Mouse (Mus musculus): ENCODE measurements around the gene Abcc1. TPM values are rescaled to one million over a fixed set of nuclear protein-coding genes. Genes with fewer than 3 reads are reported as not detected.

Gene Abcc1
- polyA plus RNA-seq, 1 experiment = 3.7 TPM

DNA sequence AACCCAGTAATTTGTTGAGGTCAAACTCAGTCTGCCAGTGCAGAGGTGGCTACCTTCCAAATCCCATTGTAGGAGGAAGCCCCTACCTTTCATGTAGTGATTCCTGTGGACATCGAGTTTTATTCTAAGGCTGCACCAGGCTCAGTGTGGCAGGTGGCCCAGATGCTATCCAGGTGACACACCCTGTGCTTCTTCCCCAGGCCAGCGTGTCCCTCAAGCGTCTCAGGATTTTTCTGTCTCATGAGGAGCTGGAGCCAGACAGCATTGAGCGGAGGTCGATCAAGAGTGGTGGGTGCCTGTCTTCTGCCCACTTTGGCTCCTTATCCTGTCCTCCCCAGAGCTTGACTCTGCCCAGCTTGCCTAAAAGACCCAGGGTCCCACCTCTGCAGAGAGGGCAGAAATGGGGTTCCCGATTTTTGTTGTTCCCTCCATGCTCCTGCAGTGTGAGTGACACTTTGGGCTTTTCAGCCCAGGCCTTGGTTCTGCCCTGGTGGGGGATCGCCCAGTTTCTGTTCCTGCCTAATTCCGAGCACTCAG, 76.2 kb downstream of the Abcc1 start:
- 91% methylated on average over 8 of the region's 8 CpGs for WGBS

DNA sequence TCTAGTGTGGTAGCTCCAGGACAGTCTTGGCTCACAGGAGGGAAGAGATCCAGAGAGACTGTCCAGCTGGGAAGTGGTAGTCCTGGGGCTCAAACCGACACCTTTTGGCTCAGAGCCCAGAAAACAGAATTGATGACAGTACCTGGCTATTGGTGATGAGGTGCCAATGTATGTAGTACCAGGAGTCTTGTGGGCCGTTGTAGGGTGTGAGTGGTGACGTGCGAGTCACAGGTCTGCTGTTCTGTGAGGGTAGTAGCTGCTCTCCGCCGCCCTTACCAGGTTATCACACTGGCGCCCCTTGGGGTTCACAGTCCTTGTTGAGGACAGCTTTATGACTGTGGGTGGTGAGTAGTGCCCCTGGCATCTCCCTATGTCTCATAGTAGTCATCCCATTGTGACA, 77.2 kb downstream of the Abcc1 start:
- Histone ChIP-seq H3K4me3 (ENCODE audit: low read depth, low read length) (no peak overlapping the region), H3K27me3 (ENCODE audit: control insufficient read depth, insufficient read depth, low read length) (no peaks in the 10 kb centered on the region), H3K4me1 (ENCODE audit: control insufficient read depth, insufficient read depth, insufficient read length, low read length) (no peaks in the 10 kb centered on the region), H3K36me3 (ENCODE audit: control insufficient read depth, insufficient read depth, low read length) (peaks cover 5% of the 10 kb centered on the region), H3K27ac (ENCODE audit: insufficient read depth, low read depth, low read length) (no peak overlapping the region)
- WGBS = 78% methylated on average over 7 of the region's 7 CpGs
- TF ChIP-seq CTCF (IDR thresholded peaks at IDR 0.05; ENCODE audit: extremely low read depth, insufficient read length, insufficient replicate concordance, low read depth, low read length) (no peak), POLR2A (IDR thresholded peaks at IDR 0.05; ENCODE audit: low read depth, low read length) (no peak)

More for the DNA sequence above, 76.2 kb downstream of the Abcc1 start:
- no peak overlapping the region for H3K27ac ChIP-seq (ENCODE audit: insufficient read depth, low read depth, low read length)
- no peak for TF ChIP-seq CTCF (IDR thresholded peaks at IDR 0.05; ENCODE audit: extremely low read depth, insufficient read length, insufficient replicate concordance, low read depth, low read length)
- TF ChIP-seq POLR2A (IDR thresholded peaks at IDR 0.05; ENCODE audit: low read depth, low read length) = no peak
- no peak overlapping the region for H3K4me3 ChIP-seq (ENCODE audit: low read depth, low read length)
- H3K36me3 ChIP-seq (ENCODE audit: control insufficient read depth, insufficient read depth, low read length) = peaks cover 1% of the 10 kb centered on the region
- no peaks in the 10 kb centered on the region for H3K4me1 ChIP-seq (ENCODE audit: control insufficient read depth, insufficient read depth, insufficient read length, low read length)
- no peaks in the 10 kb centered on the region for H3K27me3 ChIP-seq (ENCODE audit: control insufficient read depth, insufficient read depth, low read length)

DNA sequence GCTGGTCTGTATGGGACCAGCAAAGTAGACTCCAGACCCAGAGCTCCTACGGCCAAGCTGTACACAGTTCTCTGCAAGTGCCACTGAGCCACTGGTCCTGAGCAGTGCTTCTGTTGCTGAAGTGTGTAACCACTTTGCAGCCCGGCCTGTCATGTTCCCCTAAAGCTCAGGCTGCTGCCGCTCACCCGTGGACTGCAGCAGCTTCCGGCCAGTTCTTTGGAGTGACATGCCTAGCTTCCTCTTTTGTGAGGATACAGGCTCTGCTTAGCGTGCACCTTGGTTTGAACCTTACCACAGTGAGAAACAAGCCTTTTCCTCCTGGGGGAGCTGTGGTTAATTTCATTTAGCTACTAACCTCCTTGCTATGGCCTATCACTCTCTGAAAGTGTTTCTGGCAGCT, 77.7 kb downstream of the Abcc1 start:
- H3K36me3 ChIP-seq (ENCODE audit: control insufficient read depth, insufficient read depth, low read length) = peaks cover 5% of the 10 kb centered on the region
- H3K27ac ChIP-seq (ENCODE audit: insufficient read depth, low read depth, low read length) = no peak overlapping the region
- 86% methylated on average over 6 of the region's 6 CpGs for WGBS
- H3K27me3 ChIP-seq (ENCODE audit: control insufficient read depth, insufficient read depth, low read length) = no peaks in the 10 kb centered on the region
- H3K4me1 ChIP-seq (ENCODE audit: control insufficient read depth, insufficient read depth, insufficient read length, low read length) = no peaks in the 10 kb centered on the region
- no peak overlapping the region for H3K4me3 ChIP-seq (ENCODE audit: low read depth, low read length)
- TF ChIP-seq POLR2A (IDR thresholded peaks at IDR 0.05; ENCODE audit: low read depth, low read length) = no peak
- no peak for TF ChIP-seq CTCF (IDR thresholded peaks at IDR 0.05; ENCODE audit: extremely low read depth, insufficient read length, insufficient replicate concordance, low read depth, low read length)

DNA sequence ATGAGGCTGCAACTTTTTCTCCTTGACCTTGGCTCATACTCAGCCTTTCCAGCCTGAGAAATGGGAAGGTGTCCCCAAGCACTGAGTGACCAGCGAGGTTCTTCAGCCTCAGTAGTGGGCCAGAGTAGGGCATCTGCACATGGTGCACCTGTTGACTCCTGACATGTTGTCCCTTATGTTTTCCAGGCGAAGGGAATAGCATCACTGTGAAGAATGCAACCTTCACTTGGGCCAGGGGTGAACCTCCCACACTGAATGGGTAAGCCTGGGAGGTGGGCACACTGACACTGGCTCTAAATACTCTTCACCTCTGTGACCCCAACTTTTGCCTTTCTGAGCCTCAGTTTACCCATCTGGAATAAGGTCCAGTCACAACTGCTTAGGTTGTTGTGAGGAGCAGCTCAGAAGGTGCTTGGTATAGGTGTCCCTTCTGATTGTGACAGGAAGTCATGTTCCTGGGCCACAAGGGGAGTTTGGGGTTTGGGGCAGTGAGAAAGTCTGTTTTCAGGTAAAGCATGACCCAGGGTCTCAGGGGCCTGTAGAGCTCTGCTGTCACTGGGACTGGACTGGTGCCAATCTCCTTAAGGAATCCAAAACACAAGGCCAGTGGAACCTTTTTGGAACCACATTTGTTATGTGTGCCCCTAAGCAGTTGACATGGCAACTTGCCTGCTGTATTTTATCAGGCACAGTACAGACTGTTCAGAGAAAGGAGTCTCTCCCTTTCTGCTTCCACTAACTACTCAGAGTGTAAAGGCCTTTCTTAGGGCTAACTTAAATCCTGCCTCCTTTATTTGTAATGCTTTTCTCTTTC, 78.7 kb downstream of the Abcc1 start:
- Histone ChIP-seq H3K36me3 (ENCODE audit: control insufficient read depth, insufficient read depth, low read length) (peaks cover 6% of the 10 kb centered on the region), H3K27me3 (ENCODE audit: control insufficient read depth, insufficient read depth, low read length) (no peaks in the 10 kb centered on the region)
- TF ChIP-seq POLR2A (IDR thresholded peaks at IDR 0.05; ENCODE audit: low read depth, low read length) (no peak), CTCF (IDR thresholded peaks at IDR 0.05; ENCODE audit: extremely low read depth, insufficient read length, insufficient replicate concordance, low read depth, low read length) (no peak)

DNA sequence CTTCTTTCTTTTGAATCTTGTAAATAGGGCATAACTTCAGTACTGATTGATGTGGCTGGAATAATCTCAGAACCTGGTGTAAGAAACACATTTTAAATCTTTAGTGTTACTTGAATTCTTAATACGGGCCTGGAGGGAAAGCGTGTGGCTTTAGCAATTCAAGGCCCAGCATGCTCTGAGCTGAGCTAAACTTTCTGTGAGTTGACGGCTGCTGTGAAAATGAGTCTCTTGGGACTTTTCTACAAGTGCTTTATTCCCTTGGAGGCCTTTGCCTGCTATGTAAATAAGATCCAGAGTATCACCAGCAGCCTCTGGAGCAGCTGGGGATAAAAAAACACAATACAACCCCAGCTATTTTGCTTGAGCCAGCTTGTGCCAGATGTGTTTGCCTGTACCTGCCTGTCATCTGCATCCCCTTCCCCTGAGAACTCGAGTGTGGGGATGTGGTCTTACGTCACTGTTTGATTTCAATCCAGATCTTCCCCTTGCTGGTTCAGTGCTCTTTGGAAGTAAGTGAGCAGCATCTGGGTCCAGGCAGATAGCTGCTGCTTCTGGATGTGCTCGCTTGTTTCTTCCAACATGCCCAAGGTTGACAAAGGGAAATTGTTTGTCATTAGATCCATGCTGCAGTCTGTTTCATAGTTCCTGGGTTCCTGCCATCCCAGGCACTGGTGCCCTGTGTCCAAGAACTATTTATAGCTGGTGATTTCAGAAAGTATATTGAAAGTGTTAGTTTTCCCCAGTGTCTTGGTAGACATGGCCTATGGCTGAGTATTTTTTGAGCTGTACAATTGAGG, 82.9 kb downstream of the Abcc1 start:
- no peak for TF ChIP-seq CTCF (IDR thresholded peaks at IDR 0.05; ENCODE audit: extremely low read depth, insufficient read length, insufficient replicate concordance, low read depth, low read length)
- TF ChIP-seq POLR2A (IDR thresholded peaks at IDR 0.05; ENCODE audit: low read depth, low read length) = no peak
- Histone ChIP-seq H3K4me3 (ENCODE audit: low read depth, low read length) (no peak overlapping the region), H3K27me3 (ENCODE audit: control insufficient read depth, insufficient read depth, low read length) (no peaks in the 10 kb centered on the region), H3K4me1 (ENCODE audit: control insufficient read depth, insufficient read depth, insufficient read length, low read length) (no peaks in the 10 kb centered on the region), H3K27ac (ENCODE audit: insufficient read depth, low read depth, low read length) (no peak overlapping the region), H3K36me3 (ENCODE audit: control insufficient read depth, insufficient read depth, low read length) (peaks cover 5% of the 10 kb centered on the region; the same call in 1 of the 2 replicates)
- 78% methylated on average over 6 of the region's 6 CpGs for WGBS

More for the DNA sequence above, 78.7 kb downstream of the Abcc1 start:
- 93% methylated on average over 2 of the region's 2 CpGs for WGBS
- Histone ChIP-seq H3K4me3 (ENCODE audit: low read depth, low read length) (no peak overlapping the region), H3K27ac (ENCODE audit: insufficient read depth, low read depth, low read length) (no peak overlapping the region), H3K4me1 (ENCODE audit: control insufficient read depth, insufficient read depth, insufficient read length, low read length) (no peaks in the 10 kb centered on the region)

DNA sequence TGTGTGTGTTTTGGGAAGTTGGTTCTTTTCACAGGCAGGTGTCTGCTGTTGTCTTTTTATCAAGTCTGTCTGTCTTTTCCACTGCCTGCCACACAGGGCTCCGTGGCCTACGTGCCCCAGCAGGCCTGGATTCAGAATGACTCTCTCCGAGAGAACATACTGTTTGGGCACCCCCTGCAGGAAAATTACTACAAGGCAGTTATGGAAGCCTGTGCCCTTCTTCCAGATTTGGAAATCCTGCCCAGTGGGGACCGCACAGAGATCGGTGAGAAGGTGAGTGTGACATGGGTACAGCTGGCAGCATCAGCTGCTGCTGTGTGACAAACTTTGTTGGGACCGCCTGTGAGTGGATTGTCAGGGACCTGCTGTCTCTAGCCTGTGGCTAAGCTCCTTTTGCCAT, 83.8 kb downstream of the Abcc1 start:
- H3K36me3 ChIP-seq (ENCODE audit: control insufficient read depth, insufficient read depth, low read length) = peaks cover 5% of the 10 kb centered on the region; the same call in 1 of the 2 replicates
- WGBS = 85% methylated on average over 6 of the region's 6 CpGs

DNA sequence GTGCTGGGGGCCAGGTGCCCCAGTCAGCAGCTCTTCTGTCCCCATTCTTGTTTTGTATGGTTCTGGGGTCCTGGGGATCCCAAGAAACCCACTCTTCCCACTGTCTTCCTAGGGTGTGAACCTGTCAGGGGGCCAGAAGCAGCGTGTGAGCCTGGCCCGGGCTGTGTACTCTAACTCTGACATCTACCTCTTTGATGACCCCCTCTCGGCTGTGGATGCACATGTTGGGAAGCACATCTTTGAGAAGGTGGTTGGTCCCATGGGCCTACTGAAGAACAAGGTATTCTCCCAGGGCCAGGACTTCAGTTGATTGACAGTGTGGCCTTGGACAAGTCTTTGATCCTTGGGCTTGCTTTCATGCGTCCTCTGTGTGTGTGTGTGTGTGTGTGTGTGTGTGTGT, 86.0 kb downstream of the Abcc1 start:
- Histone ChIP-seq H3K4me1 (ENCODE audit: control insufficient read depth, insufficient read depth, insufficient read length, low read length) (no peaks in the 10 kb centered on the region), H3K36me3 (ENCODE audit: control insufficient read depth, insufficient read depth, low read length) (peaks cover 5% of the 10 kb centered on the region; the same call in 1 of the 2 replicates), H3K27ac (ENCODE audit: insufficient read depth, low read depth, low read length) (no peak overlapping the region), H3K4me3 (ENCODE audit: low read depth, low read length) (no peak overlapping the region), H3K27me3 (ENCODE audit: control insufficient read depth, insufficient read depth, low read length) (no peaks in the 10 kb centered on the region)
- TF ChIP-seq CTCF (IDR thresholded peaks at IDR 0.05; ENCODE audit: extremely low read depth, insufficient read length, insufficient replicate concordance, low read depth, low read length) (no peak), POLR2A (IDR thresholded peaks at IDR 0.05; ENCODE audit: low read depth, low read length) (no peak)
- WGBS = 92% methylated on average over 4 of the region's 4 CpGs

More for the DNA sequence above, 83.8 kb downstream of the Abcc1 start:
- Histone ChIP-seq H3K4me3 (ENCODE audit: low read depth, low read length) (no peak overlapping the region), H3K27me3 (ENCODE audit: control insufficient read depth, insufficient read depth, low read length) (no peaks in the 10 kb centered on the region), H3K27ac (ENCODE audit: insufficient read depth, low read depth, low read length) (no peak overlapping the region), H3K4me1 (ENCODE audit: control insufficient read depth, insufficient read depth, insufficient read length, low read length) (no peaks in the 10 kb centered on the region)
- no peak for TF ChIP-seq POLR2A (IDR thresholded peaks at IDR 0.05; ENCODE audit: low read depth, low read length)
- TF ChIP-seq CTCF (IDR thresholded peaks at IDR 0.05; ENCODE audit: extremely low read depth, insufficient read length, insufficient replicate concordance, low read depth, low read length) = no peak

Measured in small intestine, adult 2 months (tissue).